Mouse (Mus musculus) limb, embryonic 14.5 days (tissue): ENCODE measurements around the gene Rnf41. TPM values are rescaled to one million over a fixed set of nuclear protein-coding genes. Genes with fewer than 3 reads are reported as not detected.
A peak's percentile ranks its signal among the peaks of the same experiment; 100 is the strongest.

Source experiments
- ATAC-seq: fragments of 200-750 bp; cut with Nextera tagmentation; 2 replicates; pipeline ENCODE4 v1.8.0; 2017; ENCODE audit warnings: low read depth, moderate number of reproducible peaks, moderate TSS enrichment; ENCODE audit not compliant: low FRiP score
- DNase-seq: peaks from one replicate; pipeline ENCODE4 v3.0.0-alpha.2; 2015; ENCODE audit warnings: low spot score
- H3K27ac ChIP-seq: fragments of 300-500 bp; sonication (generic); replicated peaks from 2 replicates; pipeline ENCODE4 v1.5.1; 2014; ENCODE audit warnings: low read depth, mild to moderate bottlenecking, low read length, moderate library complexity, mixed read lengths
- H3K27me3 ChIP-seq: fragments of 300-500 bp; sonication (generic); 2 replicates; pipeline ENCODE4 v1.6.1; 2014; ENCODE audit warnings: low read length, mixed read lengths; ENCODE audit not compliant: control insufficient read depth, insufficient read depth
- H3K36me3 ChIP-seq: fragments of 300-500 bp; sonication (generic); 2 replicates; pipeline ENCODE4 v1.6.1; 2014; ENCODE audit warnings: mild to moderate bottlenecking, low read length, moderate library complexity, mixed read lengths; ENCODE audit not compliant: control insufficient read depth, insufficient read depth
- H3K4me1 ChIP-seq: fragments of 300-500 bp; sonication (generic); 2 replicates; pipeline ENCODE4 v1.6.1; 2014; ENCODE audit warnings: antibody characterized with exemption, low read length, mixed read lengths; ENCODE audit not compliant: control insufficient read depth, insufficient read depth
- H3K4me2 ChIP-seq: fragments of 300-500 bp; sonication (generic); replicated peaks from 2 replicates; pipeline ENCODE4 v1.6.1; 2014; ENCODE audit warnings: low read depth, mild to moderate bottlenecking, low read length, moderate library complexity; ENCODE audit not compliant: severe bottlenecking
- H3K4me3 ChIP-seq: fragments of 300-500 bp; sonication (generic); replicated peaks from 2 replicates; pipeline ENCODE4 v1.5.1; 2014; ENCODE audit warnings: low read length
- H3K9ac ChIP-seq: fragments of 300-500 bp; sonication (generic); 2 replicates; pipeline ENCODE4 v1.6.1; 2014; ENCODE audit warnings: mild to moderate bottlenecking, low read depth, low read length, moderate library complexity; ENCODE audit not compliant: severe bottlenecking
- H3K9me3 ChIP-seq: fragments of 300-500 bp; sonication (generic); 2 replicates; pipeline ENCODE4 v1.6.1; 2016; ENCODE audit warnings: low read length; ENCODE audit not compliant: control insufficient read depth
- POLR2A ChIP-seq: fragments of 200-500 bp; IDR thresholded peaks from 2 replicates; pipeline ENCODE4 v1.8.0; 2012; ENCODE audit warnings: inconsistent platforms, mild to moderate bottlenecking, moderate library complexity, borderline replicate concordance; ENCODE audit not compliant: insufficient read depth, insufficient read length; ENCODE audit errors: extremely low read depth
- WGBS: fragments of 180-500 bp; shearing (Covaris S2); extraction: QIAGEN DNeasy Blood & Tissue Kit; methylation state at CpG from one replicate; pipeline ENCODE4 v1.1.7; 2014; 5-methylcytosine and 5-hydroxymethylcytosine counted together
- polyA plus RNA-seq, 2 experiments: library from polyadenylated mRNA; depleted of rRNA in 1 of 2; stranded (reverse) in 1 of 2; unstranded in 1 of 2; fragments of >200 nt; fragmentation: Nextera tagmentation in 1 of 2; extraction: Ambion mirVana in 1 of 2; gene quantifications; 2 replicates each; pipeline versions ENCODE4 v1.2.1 to v1.2.3; 2012 to 2014

Rnf41 gene
- polyA plus RNA-seq, 2 experiments: 35.7 to 37.0 TPM

DNA sequence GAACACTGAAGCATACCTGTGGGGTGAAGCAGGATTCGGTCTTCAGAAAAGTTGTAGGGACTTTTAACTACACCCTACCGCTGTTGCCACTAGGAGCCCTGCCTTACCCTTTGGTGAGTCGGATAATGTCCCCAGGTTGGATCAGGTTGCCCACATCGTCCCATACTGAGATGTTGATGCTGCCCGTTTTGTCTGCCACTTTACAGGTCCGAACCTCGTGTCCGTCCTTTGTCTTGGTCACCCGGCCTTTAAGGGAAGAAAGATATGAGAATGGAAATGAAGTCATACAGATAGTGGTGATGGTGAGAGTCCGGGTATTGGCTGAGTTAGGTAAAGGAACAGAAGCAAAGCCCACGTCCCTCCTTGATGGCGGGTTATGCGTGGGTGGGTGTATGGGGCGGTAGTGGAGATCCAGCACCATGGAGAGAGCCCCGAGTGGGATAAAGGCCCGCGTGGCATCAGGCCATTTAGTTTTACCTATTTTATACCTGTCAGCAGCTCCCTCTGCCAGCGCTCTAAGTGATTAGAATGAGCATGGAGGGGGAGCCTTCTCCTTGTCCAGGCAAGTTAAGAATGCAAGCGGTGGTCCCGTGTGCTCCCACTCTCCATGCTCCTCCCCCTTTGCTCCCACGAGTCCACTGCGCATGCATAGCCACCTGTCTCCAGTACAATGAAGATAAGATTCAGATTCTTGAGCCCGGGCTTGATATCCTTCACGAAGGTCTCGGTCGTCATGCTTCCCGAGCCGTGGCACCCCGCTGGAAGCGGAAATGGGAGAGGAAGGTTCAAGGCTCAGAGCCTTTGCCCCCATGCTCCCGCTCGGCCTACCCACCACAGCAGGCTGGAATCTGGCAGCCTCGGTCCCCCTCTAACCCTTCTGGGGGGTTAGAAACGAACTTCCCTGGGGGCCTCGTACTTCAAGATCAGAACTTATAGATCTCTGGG is 2.6 kb upstream of the Rnf41 start:
- DNase-seq: peak; percentile 13
- Histone ChIP-seq H3K27ac (peak overlapping the region; percentile 55), H3K36me3 (peaks cover 16% of the 10 kb centered on the region; the same call in 1 of the 2 replicates), H3K27me3 (no peaks in the 10 kb centered on the region), H3K4me3 (peak overlapping the region; percentile 72), H3K4me2 (peak overlapping the region; percentile 63), H3K9me3 (no peaks in the 10 kb centered on the region), H3K9ac (peak overlapping the region; percentile 60), H3K4me1 (peaks cover 24% of the 10 kb centered on the region)
- no peak for ATAC-seq
- 18% methylated on average over 35 of the region's 35 CpGs for WGBS
- TF ChIP-seq POLR2A: no peak

DNA sequence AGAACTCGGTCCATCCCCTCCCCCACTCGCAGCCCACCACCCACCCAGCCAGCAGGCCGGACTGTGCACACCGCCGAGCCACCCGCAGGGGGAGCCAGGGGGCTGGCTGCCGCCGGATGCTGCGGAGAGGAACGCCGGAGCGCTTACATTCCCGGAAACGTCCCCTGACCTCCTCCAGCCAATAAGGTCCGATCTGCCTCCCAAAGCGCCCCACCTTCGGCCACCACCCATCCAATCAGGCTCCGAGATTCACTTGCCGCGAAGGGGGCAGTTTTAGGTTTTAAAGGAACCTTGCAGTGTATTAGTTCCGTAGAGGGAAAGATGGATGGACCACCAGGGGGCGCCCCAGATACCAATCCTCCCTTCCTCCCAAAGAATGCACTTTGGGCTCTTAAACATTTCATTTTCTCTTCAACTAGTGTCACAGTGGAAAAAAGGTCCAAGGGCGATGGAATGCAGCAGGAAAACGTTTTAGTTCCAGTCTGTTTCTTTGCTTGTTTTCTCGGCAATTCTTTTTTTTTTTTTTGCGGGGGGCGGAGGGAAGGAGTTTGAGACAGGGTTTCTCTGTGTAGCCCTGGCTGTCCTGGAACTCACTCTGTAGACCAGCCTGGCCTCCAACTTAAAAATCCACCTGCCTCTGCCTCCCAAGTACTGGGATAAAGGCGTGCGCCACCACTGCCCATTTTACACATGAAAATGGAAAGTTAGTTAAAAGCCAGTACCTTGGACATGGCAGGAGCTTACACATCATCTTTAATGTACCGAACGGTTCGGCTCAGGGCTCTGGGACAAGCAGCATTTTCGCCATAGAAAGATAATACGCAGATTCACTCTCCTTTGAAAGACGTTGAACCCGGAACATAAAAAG is 1.5 kb upstream of the Rnf41 start:
- Histone ChIP-seq H3K4me2 (peak overlapping the region; percentile 97), H3K4me3 (peak overlapping the region; percentile 72), H3K9ac (peak overlapping the region; percentile 60), H3K27me3 (no peaks in the 10 kb centered on the region), H3K27ac (peak overlapping the region; percentile 89), H3K9me3 (no peaks in the 10 kb centered on the region), H3K36me3 (peaks cover 25% of the 10 kb centered on the region), H3K4me1 (peaks cover 24% of the 10 kb centered on the region)
- DNase-seq: peak; percentile 99
- TF ChIP-seq POLR2A: no peak
- ATAC-seq: peak; percentile 91
- WGBS: 4% methylated on average over 35 of the region's 36 CpGs

DNA sequence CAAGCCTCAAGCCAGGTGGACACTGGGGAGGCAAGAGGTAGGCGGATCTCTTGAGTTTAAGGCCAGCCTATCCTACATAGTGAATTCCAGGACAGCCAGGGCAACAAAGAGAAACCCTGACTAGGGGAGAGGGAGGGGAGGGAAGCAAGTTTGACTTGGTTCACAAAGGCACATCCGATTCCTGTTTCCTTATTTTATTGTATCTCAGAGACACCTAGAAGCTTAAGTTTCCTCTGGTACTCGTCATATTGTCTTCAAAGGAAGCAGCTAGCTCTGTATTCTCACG is 954 bp upstream of the Rnf41 start:
- Histone ChIP-seq H3K27ac (peak overlapping the region; percentile 89), H3K36me3 (peaks cover 31% of the 10 kb centered on the region), H3K9ac (peak overlapping the region; percentile 70; the same call in 1 of the 2 replicates), H3K27me3 (no peaks in the 10 kb centered on the region), H3K4me2 (peak overlapping the region; percentile 97), H3K4me3 (peak overlapping the region; percentile 72), H3K9me3 (no peaks in the 10 kb centered on the region), H3K4me1 (peaks cover 24% of the 10 kb centered on the region)
- no peak for TF ChIP-seq POLR2A
- 26% methylated on average over 4 of the region's 4 CpGs for WGBS
- ATAC-seq (no peak), DNase-seq (no peak)

DNA sequence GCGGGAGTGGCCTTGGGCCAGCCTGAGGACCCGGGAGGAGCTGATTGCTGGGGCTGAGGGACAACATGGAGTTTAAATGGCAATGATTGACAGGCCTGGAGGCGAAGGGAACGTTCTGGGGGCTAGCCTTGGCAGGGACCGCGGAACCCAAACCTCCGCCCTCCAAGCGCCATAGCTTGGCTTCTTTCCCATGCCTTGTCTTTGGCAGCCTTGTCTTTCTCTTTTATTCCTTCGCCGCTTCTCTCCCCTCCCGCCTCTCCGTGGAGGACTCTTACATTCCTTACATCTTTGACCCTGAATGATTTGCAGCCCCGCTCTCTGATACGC is 561 bp downstream of the Rnf41 start:
- Histone ChIP-seq H3K9me3 (no peaks in the 10 kb centered on the region), H3K36me3 (peaks cover 39% of the 10 kb centered on the region), H3K27ac (peak overlapping the region; percentile 89), H3K4me3 (peak overlapping the region; percentile 72), H3K4me1 (peaks cover 24% of the 10 kb centered on the region), H3K9ac (peak overlapping the region; percentile 70), H3K4me2 (peak overlapping the region; percentile 97), H3K27me3 (no peaks in the 10 kb centered on the region)
- no peak for TF ChIP-seq POLR2A
- ATAC-seq (no peak), DNase-seq (peak; percentile 58)
- WGBS: 2% methylated on average over 14 of the region's 14 CpGs

DNA sequence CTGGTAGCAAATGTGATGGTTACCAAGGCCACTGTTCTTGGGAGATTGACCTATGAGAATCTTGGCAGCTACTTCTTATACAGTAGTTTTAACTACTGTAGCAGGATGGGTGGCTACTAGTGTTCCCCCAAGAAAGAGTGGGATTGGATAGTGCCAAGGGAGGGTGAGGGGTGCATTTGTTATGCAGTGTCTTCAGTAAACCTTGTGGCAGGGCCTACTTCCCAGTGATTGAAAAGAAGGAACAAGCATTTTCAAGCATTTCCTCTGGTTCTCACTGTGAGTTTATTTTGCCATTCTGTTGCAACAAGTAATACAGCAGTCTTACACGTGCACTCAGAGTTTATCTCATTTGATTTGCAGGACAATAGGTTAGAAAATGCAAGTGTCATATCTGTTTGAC is 1.1 kb downstream of the Rnf41 start:
- TF ChIP-seq POLR2A: no peak
- WGBS: 46% methylated on average over 1 of the region's 1 CpGs
- Histone ChIP-seq H3K4me2 (peak overlapping the region; percentile 97), H3K9me3 (no peaks in the 10 kb centered on the region), H3K27me3 (no peaks in the 10 kb centered on the region), H3K9ac (peak overlapping the region; percentile 70), H3K4me3 (peak overlapping the region; percentile 72), H3K27ac (peak overlapping the region; percentile 89), H3K36me3 (peaks cover 45% of the 10 kb centered on the region), H3K4me1 (peaks cover 24% of the 10 kb centered on the region)
- no peak for DNase-seq
- no peak for ATAC-seq
